Mouse (Mus musculus) WW6 (cell line): Measurements from ENCODE around the gene Lrrc75a.
A peak's percentile ranks its signal among the peaks of the same experiment; 100 is the strongest.
"Not testable (repeated sequence)": the region's sequence is repeated elsewhere in the genome, so short reads cannot be mapped to it uniquely, and the experiment has no call there.

Experiments used
- DNase-seq: peaks from one replicate; pipeline ENCODE4 v3.0.0-alpha.2; 2013; ENCODE audit warnings: low read depth, low spot score

Gene Lrrc75a

GRCm38 (mm10) chr11:62647661-62648590 is at the start of gene Lrrc75a:
TSS of gene Lrrc75a (minus strand) at chr11:62648523.
- DNase-seq: no peak

DNA sequence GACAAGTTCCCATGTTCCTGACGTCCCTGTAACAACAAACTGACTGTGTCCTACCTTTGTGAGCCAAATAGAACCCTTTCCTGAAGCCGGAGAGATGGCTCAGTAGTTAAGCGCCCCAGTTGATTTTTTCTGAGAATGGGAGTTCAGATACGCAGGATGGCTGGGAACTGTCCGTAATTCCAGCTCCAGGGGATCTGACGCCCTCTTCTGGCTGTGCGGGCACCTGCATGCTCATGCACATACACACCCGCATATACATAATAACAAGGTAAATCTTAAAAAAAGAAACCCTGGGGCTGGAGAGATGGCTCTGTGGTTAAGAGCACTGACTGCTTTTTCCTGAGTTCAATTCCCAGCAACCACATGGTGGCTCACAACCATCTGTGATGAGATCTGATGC is 46.8 kb upstream of the Lrrc75a start:
- peak; percentile 24 for DNase-seq

DNA sequence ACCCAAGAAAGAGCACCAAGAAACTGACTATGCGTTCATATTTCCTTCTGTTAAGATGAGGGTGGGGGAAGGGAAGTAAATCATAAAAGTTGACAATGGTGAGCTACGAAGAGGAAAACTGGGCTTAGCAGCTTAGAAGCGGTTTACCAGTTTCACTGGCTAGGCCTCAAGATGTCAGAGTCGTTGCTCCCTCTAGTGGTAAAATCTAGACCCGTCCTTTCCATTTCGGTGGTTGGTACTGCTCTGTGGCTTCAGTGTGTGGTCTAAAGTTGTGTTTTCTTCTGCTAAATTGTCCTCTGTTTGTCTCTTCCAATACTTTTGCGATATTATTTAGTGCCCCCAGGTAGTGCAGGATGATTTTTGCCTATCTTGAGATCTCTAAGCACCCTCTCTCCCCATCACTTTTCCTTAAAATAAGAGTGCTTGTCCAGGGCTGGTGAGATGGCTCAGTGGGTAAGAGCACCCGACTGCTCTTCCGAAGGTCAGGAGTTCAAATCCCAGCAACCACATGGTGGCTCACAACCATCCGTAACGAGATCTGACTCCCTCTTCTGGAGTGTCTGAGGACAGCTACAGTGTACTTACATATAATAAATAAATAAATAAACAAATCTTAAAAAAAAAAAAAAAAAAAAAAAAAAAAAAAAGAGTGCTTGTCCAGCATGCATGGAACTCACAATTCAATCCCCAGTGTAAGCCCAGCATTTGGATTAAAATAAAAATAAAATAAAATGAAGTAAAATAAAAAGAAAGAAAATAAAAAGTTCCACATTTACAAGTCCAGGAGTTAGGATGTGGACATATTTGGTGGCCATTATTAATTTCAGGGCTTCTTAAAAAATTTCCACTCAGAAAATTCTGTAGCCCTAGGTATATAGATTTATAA is 45.2 kb upstream of the Lrrc75a start:
- peak; percentile 79 for DNase-seq

DNA sequence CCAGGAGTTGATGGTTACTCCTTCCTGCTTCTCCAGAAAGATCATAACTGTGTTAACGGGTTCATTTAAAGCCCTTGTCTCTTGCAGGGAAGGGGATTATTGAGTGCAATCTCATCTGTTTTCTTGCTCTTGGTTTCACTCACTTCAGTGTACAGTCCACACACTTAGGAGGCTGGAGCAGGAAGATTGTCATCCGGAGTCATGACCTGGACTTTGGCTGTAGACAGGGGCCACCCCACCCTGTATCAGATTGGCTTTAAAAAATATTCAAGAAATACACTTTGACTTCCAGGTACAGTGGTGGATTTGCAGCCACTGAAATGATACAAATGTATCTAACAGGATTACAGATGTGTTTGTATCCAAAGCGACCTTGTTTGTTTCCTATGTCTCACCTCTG is 43.3 kb upstream of the Lrrc75a start:
- DNase-seq: no peak

DNA sequence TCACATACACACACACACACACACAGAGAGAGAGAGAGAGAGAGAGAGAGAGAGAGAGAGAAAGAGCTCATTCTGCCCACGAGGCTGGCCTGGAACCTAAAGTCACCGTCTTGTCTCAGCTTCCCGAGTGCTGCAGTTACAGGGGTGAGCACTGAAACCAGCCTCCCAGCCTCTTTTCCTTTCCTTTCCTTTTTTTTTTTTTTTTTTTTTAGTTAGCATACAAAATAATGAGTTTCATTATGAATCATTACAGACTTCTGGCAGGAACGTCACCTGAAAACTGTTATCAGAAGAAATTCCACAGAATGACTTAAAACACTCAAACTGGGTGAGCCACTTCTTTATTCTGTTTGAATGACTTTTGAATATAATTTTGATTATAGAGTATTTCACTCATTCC is 31.6 kb upstream of the Lrrc75a start:
- no peak for DNase-seq

DNA sequence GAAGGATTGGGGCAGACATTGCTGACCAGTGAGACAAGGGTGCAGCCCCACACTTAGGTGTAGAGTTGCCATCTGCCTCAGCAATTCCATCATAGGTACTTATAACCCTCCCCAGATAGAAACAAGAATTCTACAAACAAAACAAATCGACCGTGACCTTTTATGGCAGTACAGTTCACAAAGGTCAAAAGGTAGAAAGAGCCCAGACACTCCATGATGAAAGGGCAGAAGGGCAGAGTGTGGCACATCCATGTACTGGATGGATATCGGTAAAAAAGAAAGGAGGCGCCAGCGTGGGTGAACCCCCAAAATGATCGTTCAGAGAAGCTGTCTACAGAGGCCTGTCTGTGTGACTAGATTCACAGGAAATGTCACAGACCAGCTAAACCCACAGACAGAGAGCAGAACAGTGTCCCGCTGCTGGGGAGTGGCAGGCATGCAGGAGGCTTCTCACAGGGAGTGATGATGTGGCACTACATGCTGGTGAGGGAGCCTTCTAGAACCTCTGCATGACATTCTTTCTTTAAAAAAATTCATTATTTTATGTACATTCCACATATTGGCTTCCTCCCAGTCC is 30.5 kb upstream of the Lrrc75a start:
- no peak for DNase-seq

- no peak for DNase-seq
Measured at GRCm38 (mm10) chr11:62676290-62676596, 27.9 kb upstream of the Lrrc75a start.

- DNase-seq: peak; percentile 85
Measured at GRCm38 (mm10) chr11:62675480-62676289, 27.4 kb upstream of the Lrrc75a start.

- no peak for DNase-seq
Measured at GRCm38 (mm10) chr11:62670006-62670405, 21.7 kb upstream of the Lrrc75a start.

DNA sequence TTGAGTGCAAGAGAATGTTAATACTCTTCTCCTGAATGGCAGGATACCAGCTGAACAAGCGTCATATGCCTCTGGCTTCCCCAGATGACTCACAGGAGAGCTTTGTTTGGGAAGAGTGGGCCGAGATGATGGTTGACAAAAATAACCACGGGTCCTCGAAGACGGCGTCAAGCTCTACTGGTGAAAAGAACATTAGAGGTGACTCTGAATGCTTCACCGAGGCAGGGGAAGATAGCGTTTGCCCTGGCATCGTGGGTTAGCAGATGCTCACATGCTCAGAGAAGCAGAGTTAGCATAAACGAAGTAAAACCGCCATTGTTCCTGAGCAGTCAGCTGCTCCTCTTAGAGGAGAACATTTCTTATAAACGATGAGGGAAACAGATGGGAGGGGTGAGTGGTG is 21.1 kb upstream of the Lrrc75a start:
- no peak for DNase-seq

DNA sequence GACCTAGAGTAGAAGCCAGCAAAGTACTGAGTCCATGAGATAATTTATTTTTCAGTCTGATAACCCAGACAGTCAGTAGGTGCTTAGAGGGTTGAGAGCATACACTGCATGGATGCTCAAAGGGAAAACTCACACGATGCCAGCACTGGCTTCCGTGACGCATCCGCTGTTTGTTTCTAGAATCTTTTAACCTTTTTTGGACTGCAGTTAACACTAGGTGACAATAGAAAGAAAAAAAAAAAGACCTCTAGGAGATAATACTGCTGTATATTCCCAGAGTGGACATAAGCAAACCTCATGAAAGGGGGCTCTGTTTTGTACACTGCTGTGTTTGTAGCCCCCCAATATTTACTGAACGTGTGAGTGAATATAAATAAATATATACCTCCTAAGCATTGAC is 20.7 kb upstream of the Lrrc75a start:
- DNase-seq: no peak

DNA sequence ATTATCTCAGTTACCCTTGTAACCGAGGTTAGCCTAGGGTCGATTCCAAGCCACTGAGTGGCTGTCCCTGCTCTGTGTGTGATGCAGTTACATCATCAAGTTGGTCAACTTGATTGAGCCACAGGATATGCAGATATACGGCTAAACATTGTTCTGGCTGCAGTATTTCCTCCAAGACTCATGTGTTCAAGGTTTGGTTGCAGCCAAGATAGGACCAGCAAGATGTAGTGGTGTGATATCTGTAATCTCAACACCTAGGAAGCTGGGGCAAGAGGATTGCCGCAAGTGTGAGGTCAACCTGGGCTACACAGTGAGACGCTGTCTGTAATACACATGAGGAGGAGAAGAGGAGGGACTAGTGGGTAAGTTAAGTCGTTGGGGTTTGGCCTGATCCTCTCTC is 15.9 kb upstream of the Lrrc75a start:
- DNase-seq: no peak

DNA sequence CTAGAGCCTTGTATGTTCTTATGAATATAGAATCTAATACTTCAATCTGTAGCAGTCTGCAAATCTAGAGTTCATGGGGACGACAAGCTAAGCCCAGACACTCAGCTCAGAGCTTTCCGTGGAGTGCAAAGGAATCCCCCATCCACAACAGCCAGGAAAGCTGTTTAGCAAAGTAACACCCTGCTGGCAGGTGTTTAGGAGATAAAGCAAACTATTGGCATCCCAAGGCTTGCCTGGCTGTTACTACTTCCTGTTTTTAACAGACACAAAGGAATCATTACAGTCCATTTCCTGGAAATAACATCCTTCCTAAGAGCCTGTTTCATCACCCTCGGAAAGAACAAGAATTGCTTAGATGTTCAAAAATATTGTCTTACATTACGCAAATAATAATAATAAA is 12.6 kb upstream of the Lrrc75a start:
- no peak for DNase-seq

DNA sequence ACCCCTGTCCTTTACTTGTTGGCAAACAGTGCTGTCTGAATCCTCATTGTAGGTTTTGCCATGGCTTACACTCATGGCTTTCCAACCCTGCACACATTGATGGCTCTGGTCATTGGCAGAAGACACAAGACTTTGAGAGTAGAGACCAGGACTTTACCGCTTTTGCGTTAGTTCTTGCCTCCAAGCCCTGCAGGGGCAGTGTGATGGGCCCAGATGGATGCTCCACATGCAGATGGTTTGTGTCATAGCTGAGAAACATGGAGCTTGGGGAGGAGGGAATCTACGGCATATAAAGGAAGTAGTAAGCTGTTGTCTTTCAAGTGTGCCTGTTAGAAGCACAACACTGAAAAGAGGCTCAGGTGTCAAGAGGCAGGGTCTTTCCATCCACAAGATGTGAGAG is 3.8 kb upstream of the Lrrc75a start:
- DNase-seq: no peak

GRCm38 (mm10) chr11:62651563-62651962 is 3.2 kb upstream of the Lrrc75a start:
- DNase-seq: no peak

- not testable (repeated sequence) for DNase-seq
Measured at GRCm38 (mm10) chr11:62649803-62650202, 1.5 kb upstream of the Lrrc75a start.

- peak; percentile 95 for DNase-seq
Measured at GRCm38 (mm10) chr11:62648591-62649391, 468 bp upstream of the Lrrc75a start, which contains the start of gene Mmgt2. TSS of gene Mmgt2 (plus strand) at chr11:62648664.

DNA sequence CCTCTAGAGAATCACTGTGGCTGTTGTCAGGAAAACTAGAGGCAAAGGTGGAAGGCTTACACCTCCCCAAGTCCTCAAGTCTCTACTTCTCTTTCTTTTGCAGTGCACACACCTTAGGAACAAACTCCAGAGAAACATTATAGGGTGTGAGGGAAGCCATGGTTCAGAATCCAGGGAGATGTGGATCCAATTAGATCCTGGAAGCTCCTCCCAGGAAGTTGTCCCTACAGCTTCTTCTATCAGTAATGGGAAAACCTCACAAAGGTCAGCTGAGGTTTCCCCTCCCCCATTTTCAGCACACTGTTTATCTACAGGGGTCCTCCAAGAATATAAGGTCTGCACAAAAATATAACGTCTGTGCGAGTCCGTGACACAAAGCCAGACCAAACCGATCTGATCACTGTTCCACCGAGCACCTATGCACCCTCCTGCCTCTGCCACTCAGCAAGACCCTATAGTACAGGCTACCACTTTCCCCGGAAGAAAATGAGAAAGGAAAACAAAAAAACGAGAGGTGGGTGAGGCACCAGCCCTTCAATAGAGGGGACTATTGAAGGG is 1.3 kb downstream of the Lrrc75a start:
- no peak for DNase-seq

DNA sequence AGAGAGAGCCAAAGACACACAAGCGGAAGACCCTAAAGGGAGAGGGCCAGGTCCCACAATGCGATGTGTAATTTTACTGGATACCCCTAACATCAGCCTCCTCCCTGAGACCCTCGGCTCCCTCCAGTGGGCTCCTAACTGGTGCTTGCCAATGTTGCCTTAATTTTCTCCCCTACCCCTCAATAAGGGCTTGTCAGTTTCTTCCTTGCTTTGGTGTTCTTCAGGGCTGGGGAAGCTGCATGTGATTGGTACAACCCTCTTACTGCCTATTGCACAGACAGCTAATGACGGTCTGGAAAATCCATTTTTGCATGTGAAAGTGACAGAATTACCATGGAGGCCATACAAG is 1.9 kb downstream of the Lrrc75a start:
- DNase-seq: no peak

GRCm38 (mm10) chr11:62645732-62646494 is 2.4 kb downstream of the Lrrc75a start:
- no peak for DNase-seq
